In the genomic region with DNA sequence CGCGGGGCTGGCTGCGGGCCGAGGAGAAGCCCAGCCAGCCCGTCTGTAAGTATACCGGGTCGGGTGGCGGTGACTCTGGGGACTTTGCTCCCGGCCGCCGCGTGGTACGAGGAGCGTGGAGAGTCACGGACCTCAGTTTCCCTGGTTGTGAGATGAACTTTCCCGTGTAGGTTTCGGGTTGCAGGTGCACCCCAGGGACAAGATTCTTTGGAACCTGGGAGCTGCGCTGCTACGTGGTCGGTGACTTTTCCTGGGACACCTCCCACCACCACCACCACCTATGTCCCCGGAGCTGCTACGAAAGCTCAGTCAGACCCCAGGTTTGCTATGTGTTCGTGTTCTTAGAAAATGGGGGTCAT, we compare ENCODE assay signal across 7 mouse cellular contexts. TPM values are rescaled to one million over a fixed set of nuclear protein-coding genes. Genes with fewer than 3 reads are reported as not detected.
DNase-seq lines count a peak whose midpoint lies in the region; ATAC-seq lines count a peak whose summit lies in the region.

No protein-coding gene starts in this region.

- H3K27ac ChIP-seq in neural tube, embryonic 11.5 days (ENCODE audit: low read depth, low read length): peak overlapping the region; percentile 75
- peak overlapping the region; percentile 90; the same call in 1 of the 2 replicates for H3K27ac ChIP-seq in limb, embryonic 13.5 days
- H3K27ac ChIP-seq in stomach, embryonic 15.5 days: peak overlapping the region; percentile 97

- H3K9ac ChIP-seq in neural tube, embryonic 11.5 days (ENCODE audit: low read length): peak overlapping the region; percentile 78
- peak overlapping the region; percentile 84 for H3K9ac ChIP-seq in limb, embryonic 13.5 days
- peak overlapping the region; percentile 90 for H3K9ac ChIP-seq in stomach, embryonic 15.5 days

- DNase-seq in neural tube, embryonic 11.5 days (ENCODE audit: low spot score): no peak
- no peak for DNase-seq in neural tube, embryonic 10.5 days (ENCODE audit: extremely low spot score, low spot score)
- no peak for DNase-seq in cerebellum, postnatal 25 days
- DNase-seq in retina, postnatal 1 day: no peak

- peak overlapping the region; percentile 77 for H3K4me3 ChIP-seq in neural tube, embryonic 11.5 days (ENCODE audit: low read depth, low read length)
- peak overlapping the region; percentile 86 for H3K4me3 ChIP-seq in limb, embryonic 13.5 days
- H3K4me3 ChIP-seq in stomach, embryonic 15.5 days (replicated peaks): peak overlapping the region; percentile 85

- no peaks in the 10 kb centered on the region for H3K27me3 ChIP-seq in neural tube, embryonic 11.5 days (ENCODE audit: control insufficient read depth, insufficient read depth, low read length)
- H3K27me3 ChIP-seq in limb, embryonic 13.5 days: no peaks in the 10 kb centered on the region
- H3K27me3 ChIP-seq in stomach, embryonic 15.5 days (replicated peaks): no peaks in the 10 kb centered on the region

- no peak for ATAC-seq in neural tube, embryonic 11.5 days (ENCODE audit: insufficient read depth, low FRiP score, low TSS enrichment)
- peak; percentile 2; the same call in 1 of the 2 replicates for ATAC-seq in erythroid progenitor cell, adult 5-6 weeks (replicated peaks; ENCODE audit: low FRiP score, poor library complexity, severe bottlenecking)
- ATAC-seq in limb, embryonic 13.5 days (ENCODE audit: low FRiP score, low read depth): no peak
- ATAC-seq in stomach, embryonic 15.5 days (ENCODE audit: insufficient read depth, low FRiP score, low read depth): no peak

- no peaks in the 10 kb centered on the region for H3K4me1 ChIP-seq in neural tube, embryonic 11.5 days (ENCODE audit: control insufficient read depth, insufficient read depth, low read length)
- peaks cover 12% of the 10 kb centered on the region for H3K4me1 ChIP-seq in limb, embryonic 13.5 days
- peaks cover 6% of the 10 kb centered on the region; the same call in 1 of the 2 replicates for H3K4me1 ChIP-seq in stomach, embryonic 15.5 days

- no peaks in the 10 kb centered on the region for H3K9me3 ChIP-seq in neural tube, embryonic 11.5 days (ENCODE audit: control insufficient read depth, low read length)
- no peaks in the 10 kb centered on the region for H3K9me3 ChIP-seq in limb, embryonic 13.5 days
- no peaks in the 10 kb centered on the region for H3K9me3 ChIP-seq in stomach, embryonic 15.5 days

- H3K36me3 ChIP-seq in neural tube, embryonic 11.5 days (ENCODE audit: control insufficient read depth, insufficient read depth, low read length): peaks cover 5% of the 10 kb centered on the region
- peaks cover 23% of the 10 kb centered on the region for H3K36me3 ChIP-seq in limb, embryonic 13.5 days
- peaks cover 15% of the 10 kb centered on the region for H3K36me3 ChIP-seq in stomach, embryonic 15.5 days

- 0% methylated on average over 23 of the region's 23 CpGs for WGBS in neural tube, embryonic 11.5 days
- WGBS in limb, embryonic 13.5 days: under 1% methylated on average over 23 of the region's 23 CpGs
- under 1% methylated on average over 23 of the region's 23 CpGs for WGBS in stomach, embryonic 15.5 days

- peak overlapping the region; percentile 90 for H3K4me2 ChIP-seq in neural tube, embryonic 11.5 days (ENCODE audit: low read depth)
- peak overlapping the region; percentile 76 for H3K4me2 ChIP-seq in limb, embryonic 13.5 days (replicated peaks)
- H3K4me2 ChIP-seq in stomach, embryonic 15.5 days: peak overlapping the region; percentile 86

RNA-seq across cellular contexts. Expression of gene Tbl2, which starts 0.3 kb away (rescaled TPM):
- 19.3 and 23.2 TPM in 2 replicates for polyA plus RNA-seq in neural tube, embryonic 11.5 days (2014; fragmentation: Nextera tagmentation; extraction: Ambion mirVana)
- 5.4 and 6.5 TPM in 2 replicates for total RNA-seq in erythroid progenitor cell, adult 5-6 weeks (2015; ENCODE audit: low replicate concordance)
- total RNA-seq in erythroid progenitor cell, adult 5-6 weeks (2017; ENCODE audit: low replicate concordance): 13.6 and 26.6 TPM in 2 replicates
- 29.0 and 32.5 TPM in 2 replicates for polyA plus RNA-seq in limb, embryonic 13.5 days (2015; fragmentation: Nextera tagmentation; extraction: Ambion mirVana)
- 20.9 and 27.0 TPM in 2 replicates for polyA plus RNA-seq in stomach, embryonic 15.5 days (2015; fragmentation: Nextera tagmentation; extraction: Ambion mirVana)

RNA-seq across cellular contexts. Expression of gene Bcl7b, which starts 18.3 kb away (rescaled TPM):
- polyA plus RNA-seq in neural tube, embryonic 11.5 days (2014; fragmentation: Nextera tagmentation; extraction: Ambion mirVana): 44.0 and 45.3 TPM in 2 replicates
- total RNA-seq in erythroid progenitor cell, adult 5-6 weeks (2015; ENCODE audit: low replicate concordance): 24.1 and 35.6 TPM in 2 replicates
- total RNA-seq in erythroid progenitor cell, adult 5-6 weeks (2017; ENCODE audit: low replicate concordance): 13.5 and 24.4 TPM in 2 replicates
- polyA plus RNA-seq in limb, embryonic 13.5 days (2015; fragmentation: Nextera tagmentation; extraction: Ambion mirVana): 47.3 and 50.0 TPM in 2 replicates
- 48.4 and 56.0 TPM in 2 replicates for polyA plus RNA-seq in stomach, embryonic 15.5 days (2015; fragmentation: Nextera tagmentation; extraction: Ambion mirVana)

RNA-seq across cellular contexts. Expression of gene Baz1b, which starts 37.3 kb away (rescaled TPM):
- polyA plus RNA-seq in neural tube, embryonic 11.5 days (2014; fragmentation: Nextera tagmentation; extraction: Ambion mirVana): 60.3 and 66.3 TPM in 2 replicates
- 115 TPM in 2 replicates for total RNA-seq in erythroid progenitor cell, adult 5-6 weeks (2015; ENCODE audit: low replicate concordance)
- 201 and 287 TPM in 2 replicates for total RNA-seq in erythroid progenitor cell, adult 5-6 weeks (2017; ENCODE audit: low replicate concordance)
- 48.9 and 50.3 TPM in 2 replicates for polyA plus RNA-seq in limb, embryonic 13.5 days (2015; fragmentation: Nextera tagmentation; extraction: Ambion mirVana)
- 37.3 and 40.1 TPM in 2 replicates for polyA plus RNA-seq in stomach, embryonic 15.5 days (2015; fragmentation: Nextera tagmentation; extraction: Ambion mirVana)
